Mouse (Mus musculus): Measurements from ENCODE around the gene Zfp568.
"Not testable (repeated sequence)": the region's sequence is repeated elsewhere in the genome, so short reads cannot be mapped to it uniquely, and the experiment has no call there.

Zfp568 gene

GRCm38 (mm10) chr7:29983690-29984380 is at the start of gene Zfp568:
Zfp568 (plus strand) TSS chr7:29983955.
- DNase-seq (ENCODE audit: low read depth, low spot score) = peak; percentile 82

GRCm38 (mm10) chr7:29938856-29939255 is 44.9 kb upstream of the Zfp568 start:
- no peak for DNase-seq (ENCODE audit: low read depth, low spot score)

- DNase-seq (ENCODE audit: low read depth, low spot score) = no peak
These were observed 42.7 kb upstream of the Zfp568 start for GRCm38 (mm10) chr7:29941027-29941426.

GRCm38 (mm10) chr7:29942740-29943139 is 41.0 kb upstream of the Zfp568 start:
- DNase-seq (ENCODE audit: low read depth, low spot score) = no peak

- DNase-seq (ENCODE audit: low read depth, low spot score) = no peak
These were observed 40.0 kb upstream of the Zfp568 start for GRCm38 (mm10) chr7:29943720-29944119.

- DNase-seq (ENCODE audit: low read depth, low spot score) = no peak
These were observed 39.6 kb upstream of the Zfp568 start for GRCm38 (mm10) chr7:29944201-29944600.

- DNase-seq (ENCODE audit: low read depth, low spot score) = no peak
These were observed 30.7 kb upstream of the Zfp568 start for GRCm38 (mm10) chr7:29953086-29953485.

GRCm38 (mm10) chr7:29953513-29954401 is 30.0 kb upstream of the Zfp568 start, which contains the start of gene Zfp74:
Zfp74 (minus strand) TSS chr7:29954089.
- peak; percentile 52 for DNase-seq (ENCODE audit: low read depth, low spot score)

GRCm38 (mm10) chr7:29954731-29955130 is 29.0 kb upstream of the Zfp568 start:
- peak; percentile 40 for DNase-seq (ENCODE audit: low read depth, low spot score)

GRCm38 (mm10) chr7:29956257-29956656 is 27.5 kb upstream of the Zfp568 start:
- DNase-seq (ENCODE audit: low read depth, low spot score) = no peak

- no peak for DNase-seq (ENCODE audit: low read depth, low spot score)
These were observed 25.5 kb upstream of the Zfp568 start for GRCm38 (mm10) chr7:29958125-29958724.

- no peak for DNase-seq (ENCODE audit: low read depth, low spot score)
These were observed 24.8 kb upstream of the Zfp568 start for GRCm38 (mm10) chr7:29959004-29959403.

GRCm38 (mm10) chr7:29965115-29965810 is 18.5 kb upstream of the Zfp568 start:
- DNase-seq (ENCODE audit: low read depth, low spot score) = not testable (repeated sequence)

GRCm38 (mm10) chr7:29970686-29971085 is 13.1 kb upstream of the Zfp568 start:
- DNase-seq (ENCODE audit: low read depth, low spot score) = no peak

- DNase-seq (ENCODE audit: low read depth, low spot score) = no peak
These were observed 3.0 kb upstream of the Zfp568 start for GRCm38 (mm10) chr7:29980761-29981160.

- no peak for DNase-seq (ENCODE audit: low read depth, low spot score)
These were observed 2.3 kb upstream of the Zfp568 start for GRCm38 (mm10) chr7:29981455-29981854.

- DNase-seq (ENCODE audit: low read depth, low spot score) = no peak
These were observed 1.9 kb upstream of the Zfp568 start for GRCm38 (mm10) chr7:29981860-29982259.

GRCm38 (mm10) chr7:29982341-29982740 is 1.4 kb upstream of the Zfp568 start:
- no peak for DNase-seq (ENCODE audit: low read depth, low spot score)

GRCm38 (mm10) chr7:29982931-29983330 is 824 bp upstream of the Zfp568 start:
- no peak for DNase-seq (ENCODE audit: low read depth, low spot score)

GRCm38 (mm10) chr7:29983340-29983689 is 440 bp upstream of the Zfp568 start:
- no peak for DNase-seq (ENCODE audit: low read depth, low spot score)

GRCm38 (mm10) chr7:29986101-29986500 is 2.3 kb downstream of the Zfp568 start:
- no peak for DNase-seq (ENCODE audit: low read depth, low spot score)

GRCm38 (mm10) chr7:29987551-29987950 is 3.8 kb downstream of the Zfp568 start:
- no peak for DNase-seq (ENCODE audit: low read depth, low spot score)

Measured in retina, adult 2 months (tissue).